Mouse (Mus musculus) adrenal gland, adult (tissue): ENCODE measurements at regions not wholly inside any gene's neighbourhood (a gene's known extent, or its start where the extent isn't known, plus 50 kb on each side); places are given as distances from the start of the nearest gene placed in this dataset.
A peak's percentile ranks its signal among the peaks of the same experiment; 100 is the strongest.

Experiments
- DNase-seq, 2 experiments: peaks; one replicate each; pipeline ENCODE4 v3.0.0; 2022 to 2023; ENCODE audit warnings: low spot score in 1 of 2; ENCODE audit not compliant: inconsistent age in 2 of 2

DNA sequence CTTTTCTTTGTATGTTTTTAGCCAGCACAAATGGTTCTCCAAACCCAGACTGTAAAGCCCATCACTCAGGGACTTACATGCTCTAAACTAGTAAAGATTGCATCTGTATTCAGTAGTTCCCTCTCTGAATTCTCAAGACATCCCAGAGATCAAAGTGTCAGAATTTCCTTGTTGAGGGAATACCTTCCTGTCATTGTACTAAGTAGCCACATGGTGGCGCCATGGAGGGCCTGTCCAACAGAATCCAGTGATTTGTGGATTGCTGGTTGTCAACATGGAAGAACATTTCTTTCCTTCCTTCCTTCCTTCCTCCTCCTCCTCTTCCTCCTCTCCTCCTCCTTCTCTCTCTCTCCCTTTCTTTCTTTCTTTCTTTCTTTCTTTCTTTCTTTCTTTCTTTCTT is 93.6 kb upstream of the Trpm1 start:
- peak in 1 of 2 experiments; percentile 55 for DNase-seq

- DNase-seq: no peak
These were observed 95.3 kb upstream of the Trpm1 start for GRCm38 (mm10) chr7:64058282-64058872.

GRCm38 (mm10) chr7:64057873-64058272 is 95.8 kb upstream of the Trpm1 start:
- DNase-seq: peak in 1 of 2 experiments; percentile 47

- no peak for DNase-seq
These were observed 97.1 kb upstream of the Trpm1 start for GRCm38 (mm10) chr7:64056498-64056897.

GRCm38 (mm10) chr7:64054996-64055395 is 98.6 kb upstream of the Trpm1 start:
- no peak for DNase-seq

DNA sequence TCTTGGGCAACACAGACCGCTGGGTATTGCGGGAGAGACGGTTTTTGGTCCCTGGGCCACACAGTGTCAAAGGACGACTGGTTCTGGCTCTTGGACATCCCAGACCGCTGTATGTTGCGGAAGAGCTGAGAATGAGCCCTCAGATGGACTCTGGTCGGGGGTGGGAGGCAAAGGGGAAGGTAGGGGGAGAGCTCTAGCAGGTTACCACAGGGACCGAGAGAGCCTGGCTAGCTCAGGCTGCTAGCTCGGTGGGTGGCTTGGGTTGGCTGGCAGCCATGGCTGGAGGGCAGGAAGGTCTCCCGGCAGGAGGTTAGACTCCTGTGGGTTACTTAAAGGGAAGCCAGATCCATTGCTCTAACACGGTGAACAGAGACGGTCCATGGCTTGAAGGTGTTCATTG is 99.9 kb upstream of the Trpm1 start:
- no peak for DNase-seq

- peak; percentile 29 to 80 for DNase-seq
These were observed 101.2 kb upstream of the Trpm1 start for GRCm38 (mm10) chr7:64052400-64052799.

- DNase-seq: no peak
These were observed 102.7 kb upstream of the Trpm1 start for GRCm38 (mm10) chr7:64050826-64051401.

- peak; percentile 67 to 85 for DNase-seq
These were observed 103.4 kb upstream of the Trpm1 start for GRCm38 (mm10) chr7:64050246-64050645.

GRCm38 (mm10) chr7:64049183-64049965 is 104.3 kb upstream of the Trpm1 start:
- DNase-seq: peak; percentile 29 to 56

GRCm38 (mm10) chr7:64048452-64049182 is 105.0 kb upstream of the Trpm1 start:
- DNase-seq: peak; percentile 84 to 91

- no peak for DNase-seq
These were observed 105.8 kb upstream of the Trpm1 start for GRCm38 (mm10) chr7:64047831-64048230.

DNA sequence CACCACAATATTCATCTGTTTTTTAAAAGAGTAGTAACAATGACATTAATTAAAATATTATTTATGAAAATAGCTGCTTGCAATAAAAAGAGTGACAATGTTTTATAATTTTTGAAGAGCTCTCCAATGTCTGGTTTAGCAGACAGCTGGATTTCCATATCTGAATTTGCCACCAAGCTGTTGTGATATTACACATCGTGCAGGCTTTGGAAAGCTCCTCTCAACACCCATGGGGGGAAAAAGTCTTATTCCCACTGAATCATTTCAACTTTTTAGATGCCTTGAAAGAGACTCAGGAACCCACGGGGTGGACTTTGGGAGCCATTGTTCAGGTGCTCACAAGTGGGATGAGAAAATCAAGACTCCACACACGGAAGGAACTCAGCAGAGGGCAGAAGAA is 106.6 kb upstream of the Klf13 start:
- DNase-seq: no peak

GRCm38 (mm10) chr7:64042978-64043377 is 104.3 kb upstream of the Klf13 start:
- no peak for DNase-seq

DNA sequence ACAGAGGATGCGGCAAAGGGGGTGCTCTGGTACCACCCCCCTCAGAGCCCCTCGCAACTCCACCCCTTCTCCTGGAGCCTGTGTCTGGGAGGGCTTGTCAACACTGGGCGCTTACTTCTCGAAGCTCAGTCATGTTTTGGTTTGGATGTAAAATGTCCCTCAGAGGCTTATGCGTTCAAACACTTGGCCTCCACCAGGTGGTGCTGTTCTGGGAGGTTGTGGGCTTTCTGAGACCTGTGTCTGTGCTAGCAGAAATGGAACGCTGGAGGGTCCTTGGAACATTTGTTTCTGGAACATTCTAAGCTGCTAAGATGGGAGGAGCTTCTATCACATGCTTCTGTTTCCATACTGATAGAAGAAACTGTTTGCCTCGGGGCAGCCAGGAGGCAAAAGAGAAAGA is 102.6 kb upstream of the Klf13 start:
- no peak for DNase-seq

DNA sequence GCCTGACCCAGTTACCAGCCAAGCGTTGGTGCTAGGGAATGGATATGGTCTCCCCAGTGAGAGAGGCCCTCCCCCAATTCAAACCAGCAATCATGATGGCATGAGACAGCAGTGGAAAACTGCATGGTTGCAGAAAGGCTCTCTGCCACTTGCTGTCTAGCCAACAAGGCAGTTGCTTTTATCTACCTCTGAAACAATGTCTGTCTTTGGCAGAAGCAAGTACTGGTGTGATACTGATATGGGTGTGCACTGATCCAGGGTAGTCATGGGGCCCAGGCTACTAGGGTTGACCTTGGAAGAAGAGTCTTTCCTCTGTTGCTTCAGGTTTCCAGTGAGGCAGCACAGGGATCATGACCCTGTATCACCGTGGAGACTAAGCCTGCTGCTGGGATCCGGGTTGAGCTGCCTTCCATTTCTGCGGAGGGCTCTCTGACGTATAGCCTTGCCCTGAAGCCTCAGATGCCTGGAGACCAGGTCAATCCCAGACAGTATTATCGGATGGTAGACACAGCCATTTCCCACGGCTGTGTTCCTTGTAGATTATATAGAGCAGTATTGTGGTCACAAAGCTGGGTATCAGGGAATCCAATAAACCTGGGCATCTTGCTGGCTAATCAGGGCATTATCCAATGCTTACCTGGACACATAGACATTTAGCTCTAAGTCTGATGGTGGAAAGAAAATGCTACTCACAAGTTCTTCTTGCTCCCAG is 101.5 kb upstream of the Klf13 start:
- DNase-seq: no peak

DNA sequence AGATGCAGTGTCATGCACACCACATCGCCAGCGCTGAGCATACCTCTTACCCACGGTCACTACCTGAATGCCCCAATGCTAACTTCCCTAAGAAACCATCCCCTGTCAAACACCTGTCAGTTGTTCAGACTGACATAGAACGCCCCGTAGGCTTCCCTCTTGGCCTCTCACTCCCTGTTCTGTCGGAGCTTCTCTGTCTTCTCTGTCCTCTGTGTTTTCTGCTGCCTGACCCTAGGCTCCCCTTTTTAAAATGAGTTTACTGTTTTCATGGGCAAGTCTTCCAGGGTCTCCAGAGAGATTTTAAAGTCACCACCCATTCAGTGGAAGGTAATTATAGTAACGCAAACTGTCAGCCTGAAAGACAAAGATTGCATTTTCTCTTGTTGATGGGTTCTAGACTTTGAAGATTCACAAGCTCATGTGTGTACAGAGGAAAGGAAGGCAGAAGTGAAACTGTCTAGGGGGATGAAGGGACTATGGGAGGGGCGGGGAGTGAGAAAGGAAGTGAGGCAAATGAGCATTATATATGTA is 99.1 kb upstream of the Klf13 start:
- no peak for DNase-seq

DNA sequence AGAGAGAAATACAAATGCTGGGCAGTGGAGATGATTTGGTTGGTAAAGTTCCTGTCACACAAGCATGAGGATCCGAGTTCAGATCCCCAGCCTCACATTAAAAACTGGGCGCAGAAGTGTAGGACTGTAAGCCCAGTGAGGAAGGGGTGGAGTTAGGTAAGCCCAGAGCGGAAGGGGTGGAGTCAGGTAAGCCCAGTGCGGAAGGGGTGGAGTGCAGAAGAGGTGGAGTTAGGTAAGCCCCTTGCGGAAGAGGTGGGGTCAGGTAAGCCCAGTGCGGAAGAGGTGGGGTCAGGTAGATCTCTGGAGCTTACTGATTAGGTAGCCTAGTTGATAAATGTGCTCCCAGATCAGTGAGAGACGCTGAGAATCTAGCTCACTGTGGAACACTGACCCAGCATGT is 97.4 kb upstream of the Klf13 start:
- no peak for DNase-seq

- DNase-seq: no peak
These were observed 96.4 kb upstream of the Klf13 start for GRCm38 (mm10) chr7:64035025-64035606.

- no peak for DNase-seq
These were observed 95.8 kb upstream of the Klf13 start for GRCm38 (mm10) chr7:64034493-64034892.
